Mouse (Mus musculus) heart, adult 2 months (tissue): Measurements from ENCODE around the gene Tex101.

Experiments
- CTCF ChIP-seq: fragments of 200-600 bp; IDR thresholded peaks from 2 replicates; pipeline ENCODE4 v1.8.1; 2022; ENCODE audit warnings: antibody characterized with exemption, mild to moderate bottlenecking, moderate library complexity
- EP300 ChIP-seq: fragments of 200-500 bp; IDR thresholded peaks from 2 replicates; pipeline ENCODE4 v1.6.1; 2011; ENCODE audit warnings: low read depth, low read length, control low read depth; ENCODE audit not compliant: insufficient read depth
- POLR2A ChIP-seq: fragments of 200-500 bp; IDR thresholded peaks from 2 replicates; pipeline ENCODE4 v1.6.1; 2011; ENCODE audit warnings: mild to moderate bottlenecking, low read depth, low read length, control low read depth; ENCODE audit not compliant: insufficient read depth

GRCm38 (mm10) chr7:24630116-24630880 lies 46.2 kb downstream of the Tex101 start:
- TF ChIP-seq CTCF (no peak), POLR2A (no peak), EP300 (no peak)
